Mouse (Mus musculus) liver, embryonic 14.5 days (tissue): Measurements from ENCODE around the gene Olfr957. TPM values are rescaled to one million over a fixed set of nuclear protein-coding genes. Genes with fewer than 3 reads are reported as not detected.

Experiments used
- ATAC-seq: fragments of 200-750 bp; cut with Nextera tagmentation; 2 replicates; pipeline ENCODE4 v1.8.0; 2017; ENCODE audit warnings: moderate number of reproducible peaks, mild to moderate bottlenecking, moderate library complexity; ENCODE audit not compliant: insufficient read depth
- DNase-seq, 3 experiments: peaks; one replicate each; pipeline ENCODE4 v3.0.0-alpha.2; 2012 to 2013; ENCODE audit warnings: low read depth in 3 of 3, low spot score in 3 of 3
- H3K27ac ChIP-seq: fragments of 300-500 bp; sonication (generic); 2 replicates; pipeline ENCODE4 v1.5.1; 2014; ENCODE audit warnings: moderate library complexity, mild to moderate bottlenecking, control low read depth, inconsistent platforms
- H3K27me3 ChIP-seq: fragments of 300-500 bp; sonication (generic); 2 replicates; pipeline ENCODE4 v1.6.1; 2014; ENCODE audit warnings: mild to moderate bottlenecking, low read length, moderate library complexity; ENCODE audit not compliant: control insufficient read depth, insufficient read depth
- H3K36me3 ChIP-seq: fragments of 300-500 bp; sonication (generic); replicated peaks from 2 replicates; pipeline ENCODE4 v1.6.1; 2014; ENCODE audit warnings: low read depth; ENCODE audit not compliant: control insufficient read depth, insufficient read depth
- H3K4me1 ChIP-seq, 2 experiments: fragments of 200-500 bp in 1 of 2; fragments of 300-500 bp in 1 of 2; sonication (generic) in 1 of 2; replicated peaks; 2 replicates each; pipeline ENCODE4 v1.6.1; 2012 to 2014; ENCODE audit warnings: antibody characterized with exemption in 1 of 2, inconsistent platforms in 1 of 2, low read length in 1 of 2; ENCODE audit not compliant: control insufficient read depth in 2 of 2, insufficient read depth in 2 of 2
- H3K4me2 ChIP-seq: fragments of 300-500 bp; sonication (generic); 2 replicates; pipeline ENCODE4 v1.6.1; 2014; ENCODE audit warnings: low read depth, mild to moderate bottlenecking, control low read depth, moderate library complexity
- H3K4me3 ChIP-seq, 2 experiments: fragments of 200-500 bp in 1 of 2; fragments of 300-500 bp in 1 of 2; sonication (generic) in 1 of 2; 2 replicates each; pipeline ENCODE4 v1.5.1; 2012 to 2014; ENCODE audit warnings: low read depth in 2 of 2, low read length in 2 of 2, mild to moderate bottlenecking in 2 of 2, control low read depth in 1 of 2, inconsistent platforms in 1 of 2, moderate library complexity in 1 of 2; ENCODE audit not compliant: insufficient read depth in 1 of 2
- H3K9ac ChIP-seq: fragments of 300-500 bp; sonication (generic); replicated peaks from 2 replicates; pipeline ENCODE4 v1.6.1; 2014; ENCODE audit warnings: mild to moderate bottlenecking, control low read depth, moderate library complexity
- H3K9me3 ChIP-seq: fragments of 300-500 bp; sonication (generic); 2 replicates; pipeline ENCODE4 v1.6.1; 2016; ENCODE audit warnings: low read length, mixed read lengths; ENCODE audit not compliant: control insufficient read depth
- CTCF ChIP-seq: IDR thresholded peaks from 2 replicates; pipeline ENCODE4 v1.5.1; 2016; ENCODE audit warnings: antibody characterized with exemption, low read depth, control low read depth
- EP300 ChIP-seq: IDR thresholded peaks from 2 replicates; pipeline ENCODE4 v1.6.1; 2016; ENCODE audit warnings: antibody characterized with exemption, low read depth
- WGBS: fragments of 180-500 bp; shearing (Covaris S2); extraction: QIAGEN DNeasy Blood & Tissue Kit; methylation state at CpG from one replicate; pipeline ENCODE4 v1.1.7; 2014; ENCODE audit not compliant: insufficient replicate concordance; 5-methylcytosine and 5-hydroxymethylcytosine counted together
- polyA plus RNA-seq, 2 experiments: library from polyadenylated mRNA; depleted of rRNA in 1 of 2; stranded (reverse) in 1 of 2; unstranded in 1 of 2; fragments of >200 nt; fragmentation: Nextera tagmentation in 1 of 2; extraction: Ambion mirVana in 1 of 2; gene quantifications; 2 replicates each; pipeline versions ENCODE4 v1.2.1 to v1.2.3; 2012 to 2014

The Olfr957 gene
- polyA plus RNA-seq (2012; rRNA removed) (not detected in 2 replicates), polyA plus RNA-seq (2014; fragmentation: Nextera tagmentation; extraction: Ambion mirVana) (not detected in 2 replicates)

GRCm38 (mm10) chr9:39515531-39515930 is at the start of gene Olfr957:
Olfr957 (minus strand) TSS chr9:39515809.
- no peaks in the 10 kb centered on the region for H3K36me3 ChIP-seq
- no peak for DNase-seq
- H3K9me3 ChIP-seq = no peaks in the 10 kb centered on the region
- H3K4me2 ChIP-seq = no peak within 1 kb of the TSS
- ATAC-seq = no peak
- no peaks in the 10 kb centered on the region for H3K27me3 ChIP-seq
- 44% methylated on average over 3 of the region's 3 CpGs for WGBS
- no peak for TF ChIP-seq EP300
- TF ChIP-seq CTCF = no peak
- no peak within 1 kb of the TSS for H3K4me3 ChIP-seq
- H3K9ac ChIP-seq = no peak within 1 kb of the TSS
- H3K27ac ChIP-seq = no peak within 1 kb of the TSS
- no peaks in the 10 kb centered on the region for H3K4me1 ChIP-seq

GRCm38 (mm10) chr9:39558349-39558647 is 42.7 kb upstream of the Olfr957 start:
- no peaks in the 10 kb centered on the region for H3K27me3 ChIP-seq
- TF ChIP-seq EP300 (no peak), CTCF (no peak)
- no peaks in the 10 kb centered on the region for H3K9me3 ChIP-seq
- DNase-seq (no peak), ATAC-seq (no peak)
- no peak overlapping the region for H3K4me3 ChIP-seq
- no peaks in the 10 kb centered on the region for H3K4me1 ChIP-seq
- H3K27ac ChIP-seq = no peak overlapping the region
- H3K36me3 ChIP-seq = no peaks in the 10 kb centered on the region
- H3K4me2 ChIP-seq = no peak overlapping the region
- no peak overlapping the region for H3K9ac ChIP-seq

GRCm38 (mm10) chr9:39557529-39558348 is 42.1 kb upstream of the Olfr957 start:
- DNase-seq (no peak), ATAC-seq (no peak)
- H3K27ac ChIP-seq = no peak overlapping the region
- no peak overlapping the region for H3K4me3 ChIP-seq
- no peaks in the 10 kb centered on the region for H3K27me3 ChIP-seq
- WGBS = 30% methylated on average over 3 of the region's 3 CpGs
- H3K9ac ChIP-seq = no peak overlapping the region
- no peaks in the 10 kb centered on the region for H3K4me1 ChIP-seq
- H3K9me3 ChIP-seq = no peaks in the 10 kb centered on the region
- H3K4me2 ChIP-seq = no peak overlapping the region
- no peaks in the 10 kb centered on the region for H3K36me3 ChIP-seq
- TF ChIP-seq CTCF (no peak), EP300 (no peak)

- H3K36me3 ChIP-seq = no peaks in the 10 kb centered on the region
- DNase-seq (no peak), ATAC-seq (no peak)
- H3K27me3 ChIP-seq = no peaks in the 10 kb centered on the region
- H3K9me3 ChIP-seq = no peaks in the 10 kb centered on the region
- 31% methylated on average over 2 of the region's 2 CpGs for WGBS
- H3K27ac ChIP-seq = no peak within 1 kb of the TSS
- no peak for TF ChIP-seq EP300
- TF ChIP-seq CTCF = no peak
- H3K4me3 ChIP-seq = no peak within 1 kb of the TSS
- H3K4me2 ChIP-seq = no peak within 1 kb of the TSS
- H3K9ac ChIP-seq = no peak within 1 kb of the TSS
- no peaks in the 10 kb centered on the region for H3K4me1 ChIP-seq
Observed at GRCm38 (mm10) chr9:39553946-39554345, 38.3 kb upstream of the Olfr957 start, which contains the start of gene Olfr958. Olfr958 (minus strand) TSS chr9:39554054.

- H3K36me3 ChIP-seq = no peaks in the 10 kb centered on the region
- H3K27me3 ChIP-seq = no peaks in the 10 kb centered on the region
- H3K27ac ChIP-seq = no peak overlapping the region
- TF ChIP-seq EP300 = no peak
- TF ChIP-seq CTCF = no peak
- no peak overlapping the region for H3K4me3 ChIP-seq
- no peaks in the 10 kb centered on the region for H3K4me1 ChIP-seq
- 67% methylated on average over 5 of the region's 5 CpGs for WGBS
- no peaks in the 10 kb centered on the region for H3K9me3 ChIP-seq
- H3K9ac ChIP-seq = no peak overlapping the region
- no peak overlapping the region for H3K4me2 ChIP-seq
- ATAC-seq (no peak), DNase-seq (no peak)
Observed at GRCm38 (mm10) chr9:39550806-39551205, 35.2 kb upstream of the Olfr957 start.
